Mouse (Mus musculus) right cerebral cortex, postnatal 36 days (tissue): ENCODE data around the gene Itpr2.
A peak's percentile ranks its signal among the peaks of the same experiment; 100 is the strongest.

ENCODE experiments used
- DNase-seq, 2 experiments: peaks; one replicate each; pipeline ENCODE4 v3.0.0; 2022; ENCODE audit warnings: low spot score in 2 of 2, mixed read lengths in 1 of 2

Itpr2 gene

DNA sequence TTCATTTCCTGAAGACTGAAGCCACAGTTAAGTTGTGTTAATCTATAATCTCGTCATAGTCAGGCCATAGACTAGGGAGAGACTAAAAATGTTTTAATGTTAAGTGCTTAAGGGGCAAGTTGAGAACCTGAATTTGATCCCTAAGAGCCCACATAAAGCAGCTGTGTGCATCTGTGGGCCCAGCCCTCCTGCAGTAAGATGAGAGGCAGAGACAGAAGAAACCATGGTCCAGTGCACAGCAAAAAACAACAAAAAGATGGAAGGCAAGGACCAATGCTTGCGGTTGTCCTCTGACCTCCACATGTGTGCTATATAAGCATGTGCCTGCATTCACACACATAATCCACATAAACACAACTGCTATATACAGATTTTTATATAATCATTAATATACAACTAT is 191.8 kb downstream of the Itpr2 start:
- no peak for DNase-seq

DNA sequence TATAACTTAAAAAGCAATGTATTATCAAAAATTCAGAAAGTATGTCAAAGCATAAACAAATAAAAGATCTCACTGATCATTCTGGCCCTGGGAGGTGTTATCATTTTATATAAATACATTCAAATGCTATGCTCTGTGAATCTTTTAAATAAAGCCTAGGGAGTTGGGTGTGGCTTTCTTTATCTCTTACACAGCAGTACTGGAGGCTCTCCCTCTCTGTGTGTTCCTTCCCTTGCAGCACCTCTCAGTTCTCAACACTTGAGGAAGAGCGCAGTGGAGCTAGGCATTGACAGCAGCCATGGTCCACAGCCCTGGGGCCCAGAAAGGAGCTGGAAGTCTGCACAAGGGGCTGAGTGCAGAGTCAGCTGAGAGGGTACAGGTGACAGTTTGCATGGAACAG is 192.7 kb downstream of the Itpr2 start:
- DNase-seq: no peak

DNA sequence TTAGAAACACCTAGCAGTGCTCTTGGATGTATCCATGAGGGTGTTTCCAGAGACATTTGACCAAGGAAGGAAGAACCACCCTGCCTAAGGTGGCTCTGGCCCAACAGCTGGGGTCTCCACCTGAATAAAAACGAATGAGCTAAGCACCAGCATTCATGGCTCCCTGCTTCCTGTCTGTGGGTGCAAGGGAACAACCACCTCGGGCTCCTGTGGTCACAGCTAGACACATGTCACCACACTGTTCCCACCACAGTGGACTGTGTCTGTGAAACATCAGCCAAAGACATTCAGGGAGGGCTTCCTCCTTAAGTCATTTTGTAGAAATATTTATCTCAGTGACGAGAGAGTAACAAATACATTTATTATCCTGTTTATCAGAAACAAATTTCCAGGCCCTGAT is 196.0 kb downstream of the Itpr2 start:
- DNase-seq: no peak

DNA sequence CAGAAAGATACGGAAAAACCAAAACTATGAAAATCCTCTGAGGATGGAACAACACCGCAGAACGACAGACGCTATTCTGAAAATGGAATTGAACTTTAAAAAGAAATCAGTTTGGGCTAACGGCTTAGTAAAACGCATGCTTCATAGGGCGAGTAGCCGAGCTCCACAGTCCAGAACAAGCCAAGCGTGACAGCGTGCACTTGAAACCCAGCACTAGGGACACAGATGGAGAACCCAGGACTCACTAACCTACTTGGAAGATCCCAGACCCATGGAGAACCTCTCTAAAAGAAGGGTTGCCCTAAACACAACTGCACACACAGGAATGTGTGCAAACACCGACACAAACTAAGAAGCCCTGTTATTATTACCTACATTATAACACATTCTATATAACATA is 197.9 kb downstream of the Itpr2 start:
- DNase-seq: no peak

DNA sequence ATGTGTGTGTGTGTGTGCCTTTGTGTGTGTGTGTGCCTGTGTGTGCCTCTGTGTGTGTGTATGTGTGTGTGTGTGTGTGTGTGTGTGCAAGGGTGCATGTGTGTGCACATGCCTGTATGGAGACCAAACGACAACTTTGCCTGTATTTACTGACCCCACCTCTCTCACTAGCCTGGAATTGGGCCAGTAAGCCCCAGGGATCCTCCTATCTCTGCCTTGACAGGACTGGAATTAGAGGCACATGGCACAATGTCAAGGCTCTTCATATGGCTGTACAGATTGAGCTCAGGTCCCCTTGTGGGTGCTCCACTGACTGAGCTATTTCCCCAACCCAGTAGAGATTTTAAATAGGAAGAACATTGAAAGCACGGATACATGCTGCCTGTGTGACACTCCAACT is 198.7 kb downstream of the Itpr2 start:
- no peak for DNase-seq

DNA sequence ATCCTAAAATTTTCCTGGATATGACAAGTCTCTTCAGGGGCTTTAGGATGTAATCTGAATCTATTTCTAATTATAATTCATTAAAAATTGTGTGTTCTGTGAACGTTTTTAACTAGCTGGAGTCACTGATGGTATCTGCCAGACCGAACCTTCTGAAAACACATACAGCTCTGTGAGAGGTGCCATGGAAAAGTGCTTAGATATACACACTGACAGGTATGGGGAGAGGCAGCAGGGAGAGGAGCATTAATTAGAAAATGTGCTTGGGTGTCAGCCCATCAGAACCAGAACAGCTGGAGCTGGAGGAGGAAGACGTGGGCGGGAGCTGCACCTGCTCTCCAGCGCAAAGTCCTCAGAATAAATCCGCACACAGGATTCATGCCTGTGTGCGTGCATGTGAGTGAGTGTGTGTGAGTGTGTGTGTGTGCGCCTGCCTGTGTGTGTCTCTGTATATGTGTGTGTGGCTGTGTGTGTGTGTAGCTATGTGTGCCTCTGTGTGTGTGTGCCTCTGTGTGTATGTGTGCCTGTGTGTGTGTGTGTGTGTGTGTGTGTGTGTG is 199.4 kb downstream of the Itpr2 start:
- DNase-seq: peak; percentile 41 to 42

DNA sequence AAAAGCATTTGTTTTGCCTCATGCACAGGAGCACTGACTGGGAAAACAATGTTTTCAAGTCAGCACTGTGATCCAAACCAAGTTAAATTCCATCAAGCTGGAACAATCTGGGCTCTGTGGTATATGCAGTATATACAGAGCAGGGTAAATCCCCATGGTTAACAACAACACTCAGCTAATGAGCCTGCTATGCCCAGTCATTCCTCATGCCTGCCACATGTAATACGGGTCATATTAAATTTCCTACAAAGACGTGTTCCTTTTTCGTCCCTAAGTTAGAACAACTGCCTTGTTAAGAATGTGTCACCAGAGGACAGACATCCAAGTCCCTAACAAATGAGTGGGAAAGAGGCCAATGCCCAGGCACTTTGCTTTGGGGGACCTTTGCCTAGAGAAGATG is 199.9 kb downstream of the Itpr2 start:
- DNase-seq: no peak

DNA sequence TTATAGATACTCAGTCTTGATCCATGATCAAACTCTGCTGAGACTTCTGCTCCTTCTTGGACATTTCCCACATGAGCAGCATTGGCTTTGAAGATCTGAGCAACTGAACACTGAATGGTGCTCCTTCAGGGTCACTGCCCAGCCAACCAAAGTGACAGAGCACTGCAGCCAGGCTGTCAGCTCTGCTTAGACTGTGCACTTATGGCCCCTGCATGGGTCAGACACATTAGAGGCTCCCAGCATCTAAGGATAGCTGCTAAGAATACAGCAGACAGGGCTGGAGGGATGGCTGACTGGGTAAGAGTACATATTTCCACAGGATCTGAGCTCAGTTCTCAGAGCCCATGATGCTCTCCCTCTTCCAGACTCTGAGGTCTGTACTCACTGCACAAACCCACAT is 201.1 kb downstream of the Itpr2 start:
- no peak for DNase-seq

DNA sequence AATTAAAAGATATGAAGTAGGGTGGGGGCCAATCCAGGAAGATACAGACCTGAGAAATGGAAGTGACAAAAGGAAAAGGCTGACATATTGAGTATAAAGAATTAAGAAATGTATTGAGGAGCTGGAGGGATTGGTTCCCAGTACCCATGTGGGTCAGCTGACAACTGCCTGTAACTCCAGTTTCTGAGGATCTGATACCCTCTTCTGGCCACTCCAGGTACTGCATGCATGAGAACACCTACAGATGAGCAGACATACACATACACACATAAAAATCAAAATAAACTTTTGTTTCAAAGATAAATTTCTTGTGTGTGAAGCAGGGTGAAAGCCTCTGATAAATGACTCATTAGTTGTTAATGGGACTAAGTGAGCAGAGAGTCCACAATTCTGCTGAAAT is 203.3 kb downstream of the Itpr2 start:
- DNase-seq: no peak

DNA sequence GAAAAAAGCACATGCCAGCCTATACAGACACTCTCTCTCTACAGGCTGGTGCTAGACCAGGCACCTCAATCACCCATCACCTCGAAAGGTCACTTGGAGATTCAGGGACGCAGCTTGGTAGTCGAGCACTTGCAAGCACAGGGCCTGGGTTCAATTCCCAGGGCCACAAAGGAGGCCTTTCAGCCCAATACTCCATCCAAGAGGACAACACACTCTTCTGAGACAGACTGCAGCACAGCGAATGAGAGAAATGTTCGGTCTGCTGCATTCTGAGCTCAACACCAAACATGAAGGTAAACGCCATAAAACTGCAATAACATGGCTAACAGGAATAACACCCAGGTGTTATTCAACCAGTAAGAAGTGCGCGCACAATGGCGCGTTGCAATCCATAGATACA is 211.0 kb downstream of the Itpr2 start:
- no peak for DNase-seq

DNA sequence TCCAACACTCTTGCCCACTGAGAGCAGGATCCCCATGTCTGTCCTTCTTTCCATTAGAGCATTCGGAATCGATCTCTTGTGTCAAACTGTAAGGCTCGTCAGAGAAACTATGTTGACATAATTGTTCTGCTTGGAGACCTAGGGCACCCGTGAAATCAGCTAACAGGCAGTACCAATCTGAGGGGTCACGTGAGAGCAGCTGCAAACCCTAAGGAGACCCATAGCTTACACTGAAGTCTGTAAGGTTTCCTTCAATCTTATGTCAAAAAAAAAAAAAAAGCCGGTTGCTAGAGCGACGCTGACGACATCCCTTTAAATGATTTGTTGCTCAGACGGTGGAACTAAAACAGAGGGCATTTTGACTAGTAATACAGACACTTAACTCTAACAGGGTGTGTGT is 212.2 kb downstream of the Itpr2 start:
- no peak for DNase-seq

DNA sequence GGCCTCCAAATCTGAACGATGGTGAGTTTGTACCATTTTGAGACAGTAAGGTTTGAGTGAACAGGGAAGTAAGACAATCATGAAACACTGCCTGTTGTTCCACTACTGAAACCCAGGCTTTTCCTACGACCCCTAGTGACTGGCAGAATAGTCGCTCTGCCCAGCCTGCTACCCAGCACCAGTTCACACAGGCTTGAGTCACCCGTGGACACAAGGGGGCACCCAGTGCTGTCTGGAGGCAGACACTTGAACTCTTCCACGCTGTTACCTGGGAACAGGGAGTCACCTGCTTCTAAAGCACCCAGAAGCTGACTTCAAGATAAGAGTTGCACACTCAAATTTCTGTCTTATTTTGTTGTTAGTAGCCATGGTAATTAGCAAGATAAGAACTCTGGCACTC is 213.8 kb downstream of the Itpr2 start:
- DNase-seq: no peak

DNA sequence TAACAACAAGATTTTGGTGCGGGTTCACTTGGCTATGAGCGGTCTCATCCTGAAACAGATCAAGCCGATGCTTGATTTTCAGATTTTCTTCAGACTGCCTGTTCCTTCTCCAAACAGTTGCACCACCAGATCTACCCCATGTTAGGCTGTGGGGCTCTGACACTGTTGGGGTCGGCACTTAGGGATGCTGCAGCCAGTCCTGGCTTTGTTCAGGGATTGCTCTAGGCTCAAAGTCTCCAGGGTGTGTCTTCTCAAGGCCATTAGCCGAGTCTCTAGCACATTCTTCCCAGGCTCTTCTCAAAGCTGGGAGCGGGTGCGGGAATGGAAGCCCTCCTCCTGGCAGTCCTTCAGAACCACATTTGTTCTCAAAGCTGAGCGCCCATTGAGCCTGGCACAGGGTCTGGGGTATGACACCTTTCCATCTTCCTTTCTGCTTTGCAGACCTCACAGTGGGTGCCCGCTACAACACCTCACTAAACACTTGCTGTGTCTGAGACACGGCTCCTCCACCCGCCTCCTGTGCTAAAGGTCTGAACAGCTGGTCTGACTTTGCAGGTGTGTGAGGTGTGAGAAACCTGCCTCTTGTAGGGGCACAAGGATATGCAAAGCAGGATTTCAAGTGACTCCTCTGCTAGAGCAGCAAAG is 217.0 kb downstream of the Itpr2 start:
- no peak for DNase-seq

DNA sequence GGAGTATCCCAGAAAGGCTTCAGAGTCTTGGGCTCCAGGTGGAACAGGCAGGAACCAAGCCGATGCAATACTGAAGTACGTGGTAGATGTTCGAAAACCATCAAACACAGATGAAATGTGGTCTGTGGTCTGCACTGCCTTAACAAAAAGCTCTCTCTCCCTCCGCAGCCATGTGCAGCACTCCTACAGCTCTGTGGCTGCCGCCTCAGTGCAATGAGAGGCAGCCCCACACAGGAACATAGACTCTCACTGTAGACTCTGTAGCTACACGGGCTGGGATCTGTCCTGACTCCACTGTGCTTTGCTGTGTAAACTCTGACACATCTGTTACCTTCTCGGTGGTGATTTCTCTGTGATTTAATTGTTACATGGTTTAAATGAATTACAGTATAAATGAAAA is 218.0 kb downstream of the Itpr2 start:
- DNase-seq: no peak

DNA sequence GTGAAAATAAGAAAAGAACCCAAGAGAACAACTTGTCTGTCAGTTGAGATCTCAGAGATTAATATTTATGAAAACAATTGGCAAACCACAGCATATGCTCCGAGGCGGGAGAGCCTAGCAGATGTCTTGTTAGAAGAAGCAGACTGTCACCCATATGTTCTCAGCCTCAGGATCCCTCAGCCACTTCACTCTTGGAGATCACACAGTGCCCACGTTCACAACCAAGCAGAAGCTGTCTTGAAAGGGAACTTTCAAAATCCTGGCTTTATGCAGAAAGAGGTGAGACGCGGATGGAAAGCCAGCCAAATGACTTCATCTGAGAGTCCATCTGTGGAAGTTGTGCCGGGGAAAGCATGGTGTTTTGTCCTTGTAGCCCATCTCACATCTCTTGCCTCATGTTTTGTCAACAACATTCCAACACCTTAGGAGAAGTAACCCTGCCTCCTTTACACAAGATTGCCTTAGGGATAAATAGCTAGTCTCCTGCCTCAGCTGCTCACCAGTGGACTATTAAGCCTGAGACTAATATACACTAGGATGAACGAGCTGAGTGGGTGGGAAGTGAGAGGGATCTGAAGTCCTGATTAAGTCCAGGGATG is 219.9 kb downstream of the Itpr2 start:
- peak; percentile 82 to 90 for DNase-seq

DNA sequence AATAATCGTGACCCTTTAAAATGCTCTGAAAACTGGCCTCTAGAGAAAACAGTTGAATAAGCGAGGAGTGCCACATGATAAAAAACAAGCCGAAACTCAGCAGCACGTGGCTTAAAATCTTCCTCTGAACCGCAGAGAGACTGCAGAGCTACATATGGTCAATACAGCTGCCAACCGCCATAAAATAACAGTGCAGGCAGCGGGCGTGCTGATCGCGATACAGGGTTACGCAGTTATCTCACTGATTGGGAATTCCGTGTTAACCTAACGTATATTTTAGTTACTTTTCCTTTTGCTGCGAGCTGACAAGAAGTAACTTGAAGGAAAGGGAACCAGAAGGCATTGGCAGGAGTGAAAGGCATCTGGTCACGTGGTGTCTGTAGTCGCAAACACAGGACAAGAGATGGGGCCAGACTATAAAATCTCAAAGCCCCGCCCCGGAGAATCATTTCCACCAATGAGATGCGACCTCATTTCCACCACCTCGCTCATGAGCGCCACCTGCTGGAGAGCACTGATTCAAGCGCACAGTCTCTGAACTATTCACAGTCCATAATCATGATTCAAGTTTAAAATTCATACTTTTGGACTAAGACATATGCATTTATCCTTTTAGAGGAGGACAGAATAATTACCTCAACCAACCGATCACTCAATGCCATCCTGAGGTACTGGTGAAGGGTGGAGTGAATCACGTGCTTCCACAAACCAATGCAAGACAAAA is 220.7 kb downstream of the Itpr2 start:
- no peak for DNase-seq

DNA sequence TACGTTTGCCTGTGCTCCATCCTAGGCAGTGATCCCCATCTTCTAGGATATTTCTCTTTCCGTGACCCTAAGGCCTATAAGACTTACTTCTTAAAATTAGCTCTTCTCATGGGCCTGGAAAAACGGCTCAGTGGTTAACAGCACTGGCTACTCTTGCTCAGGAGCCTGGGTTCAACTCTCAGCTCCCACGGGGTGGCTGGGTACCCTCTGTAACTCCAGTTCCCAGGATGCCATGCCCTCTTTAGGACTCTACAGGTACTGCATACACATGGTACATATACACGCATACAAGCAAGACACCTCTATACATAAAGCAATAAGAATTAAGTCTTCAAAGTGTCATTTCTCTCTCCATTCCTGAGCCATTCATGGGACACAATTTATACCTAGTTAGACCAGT is 228.8 kb downstream of the Itpr2 start:
- no peak for DNase-seq

DNA sequence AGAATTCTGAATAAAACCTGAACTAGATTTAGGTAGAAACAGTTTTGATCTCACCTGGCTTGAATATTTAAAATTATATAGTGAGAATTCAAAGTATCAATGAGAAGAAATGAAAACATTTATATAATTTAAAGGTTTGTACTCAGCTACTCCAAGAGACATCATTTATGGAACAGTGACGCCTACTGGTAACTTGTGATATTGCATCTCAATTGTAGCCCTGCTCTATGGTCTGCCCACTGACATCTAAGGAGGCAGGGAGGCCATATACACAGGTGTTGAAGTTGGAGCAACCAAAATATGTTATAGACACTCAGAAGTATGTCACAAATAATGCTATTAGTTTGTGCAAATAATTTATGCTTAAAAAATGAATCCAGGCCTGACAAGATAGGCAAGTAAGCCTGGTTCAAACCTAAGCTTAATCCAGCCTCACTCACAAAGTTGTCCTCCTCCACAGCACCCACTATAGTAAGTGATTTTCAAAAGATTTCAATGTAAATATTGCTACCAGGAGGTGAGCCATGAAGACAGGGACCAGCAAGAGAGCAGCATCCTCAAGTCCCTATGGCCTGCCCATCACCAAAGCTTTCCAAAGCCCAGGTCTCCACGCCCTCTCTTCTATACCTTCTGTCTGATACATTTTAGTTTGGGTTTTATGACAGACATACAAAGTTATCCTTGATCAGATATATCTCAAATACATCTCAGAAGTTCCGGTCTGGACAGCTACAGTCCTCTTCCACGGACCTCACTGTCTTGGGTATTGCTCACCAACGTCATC is 229.6 kb downstream of the Itpr2 start:
- no peak for DNase-seq

DNA sequence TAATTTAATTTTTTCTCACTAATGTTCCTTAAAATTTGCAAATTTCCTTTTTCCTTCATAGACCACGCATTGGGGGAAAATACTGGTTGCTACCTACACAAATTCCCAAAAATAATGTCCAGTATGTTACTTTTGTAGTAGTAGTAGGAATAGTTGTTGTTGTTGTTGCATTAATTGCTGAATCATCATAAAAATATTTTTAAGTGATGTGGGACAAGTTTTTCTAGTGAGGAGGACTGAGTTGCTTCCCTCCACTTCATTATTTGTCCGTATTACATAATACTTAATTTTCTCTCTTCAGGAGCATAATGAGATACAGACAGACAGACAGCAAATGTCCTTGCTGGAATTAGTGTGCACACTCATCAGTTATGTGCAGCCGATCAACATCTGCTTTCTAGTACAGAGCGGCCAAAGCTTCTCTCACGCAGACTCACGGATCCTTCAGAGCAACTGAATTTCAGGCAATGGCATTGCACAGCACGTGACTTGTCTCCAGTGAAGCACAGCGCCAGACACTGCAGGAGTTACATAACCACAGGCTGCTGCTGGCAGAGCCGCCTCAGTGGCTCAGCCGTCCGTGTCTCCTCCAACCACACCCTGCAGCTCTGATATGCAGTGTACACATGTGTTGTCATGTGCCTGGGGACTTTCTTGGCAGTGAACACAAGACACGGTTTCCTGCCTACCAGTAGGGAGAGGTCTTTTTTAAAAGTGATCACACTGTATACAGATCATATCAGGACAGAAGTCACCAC is 231.1 kb downstream of the Itpr2 start:
- peak; percentile 63 to 79 for DNase-seq

DNA sequence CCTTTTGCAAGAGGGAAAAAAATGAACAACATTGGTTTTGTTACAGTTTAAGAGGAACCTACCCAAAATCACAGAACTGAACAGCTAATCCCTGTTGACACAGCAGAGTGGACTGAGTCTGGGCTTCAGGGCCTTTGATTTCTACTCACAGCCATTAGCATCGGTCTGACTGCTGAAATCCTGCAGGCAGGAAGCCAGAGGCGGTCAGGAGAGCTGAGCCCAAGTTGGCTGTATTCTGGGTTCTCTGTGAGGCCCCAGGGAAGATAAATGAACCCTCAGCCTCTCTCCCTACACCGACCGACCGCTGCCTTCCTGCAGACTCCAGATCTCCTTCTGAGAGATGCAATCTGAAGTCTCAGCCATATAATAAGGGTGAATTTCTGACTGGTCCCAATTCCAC is 231.9 kb downstream of the Itpr2 start:
- DNase-seq: no peak

DNA sequence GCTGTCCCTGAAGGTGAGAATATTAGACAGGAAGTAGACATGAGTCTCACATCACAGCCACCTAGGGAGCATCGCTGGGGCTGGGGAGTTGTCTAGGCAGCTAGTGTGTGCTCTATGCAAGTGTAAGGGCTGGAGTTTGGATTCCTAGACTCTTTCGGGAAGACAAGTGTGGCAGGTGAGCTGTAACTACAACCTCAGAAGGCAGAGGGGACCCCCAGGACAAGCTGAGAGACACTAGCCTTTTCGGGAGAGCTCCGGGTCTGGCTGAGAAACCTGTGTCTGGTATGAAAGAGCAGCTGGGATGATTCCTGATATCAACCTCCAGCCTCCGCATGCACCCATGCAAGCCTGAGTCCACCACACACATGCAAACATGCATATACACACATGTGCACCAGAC is 232.7 kb downstream of the Itpr2 start:
- no peak for DNase-seq
